Mouse (Mus musculus): ENCODE data around the gene Commd3. TPM values are rescaled to one million over a fixed set of nuclear protein-coding genes. Genes with fewer than 3 reads are reported as not detected.
A peak's percentile ranks its signal among the peaks of the same experiment; 100 is the strongest.

The Commd3 gene
- polyA plus RNA-seq, 2 experiments = 36.2 to 101 TPM

GRCm38 (mm10) chr2:18677631-18678471, 5.7 kb downstream of the Commd3 start:
- Histone ChIP-seq H3K36me3 (replicated peaks; ENCODE audit: control insufficient read depth, insufficient read depth, low read depth) (no peaks in the 10 kb centered on the region), H3K4me2 (ENCODE audit: low read depth) (peak overlapping the region; percentile 84), H3K27me3 (ENCODE audit: control insufficient read depth, insufficient read depth, low read length) (peaks cover 58% of the 10 kb centered on the region), H3K27ac (no peak overlapping the region), H3K4me3 (ENCODE audit: insufficient read depth in 1 of 2, low read depth in 2 of 2, low read length in 2 of 2) (peak overlapping the region; percentile 59 to 79), H3K4me1 (replicated peaks; ENCODE audit: control insufficient read depth in 2 of 2, insufficient read depth in 2 of 2, low read length in 1 of 2) (peaks cover 3 to 6% of the 10 kb centered on the region in 2 experiments; a peak in 2 of 4 replicates), H3K9ac (replicated peaks) (peak overlapping the region; percentile 68), H3K9me3 (ENCODE audit: control insufficient read depth, low read length) (no peaks in the 10 kb centered on the region)
- ATAC-seq (ENCODE audit: insufficient read depth) (no peak), DNase-seq (ENCODE audit: low read depth in 3 of 3, low spot score in 3 of 3) (no peak)
- TF ChIP-seq EP300 (IDR thresholded peaks at IDR 0.05; ENCODE audit: low read depth) = no peak
- TF ChIP-seq CTCF (IDR thresholded peaks at IDR 0.05; ENCODE audit: low read depth) = no peak
- WGBS (ENCODE audit: insufficient replicate concordance) = under 1% methylated on average over 51 of the region's 55 CpGs

DNA sequence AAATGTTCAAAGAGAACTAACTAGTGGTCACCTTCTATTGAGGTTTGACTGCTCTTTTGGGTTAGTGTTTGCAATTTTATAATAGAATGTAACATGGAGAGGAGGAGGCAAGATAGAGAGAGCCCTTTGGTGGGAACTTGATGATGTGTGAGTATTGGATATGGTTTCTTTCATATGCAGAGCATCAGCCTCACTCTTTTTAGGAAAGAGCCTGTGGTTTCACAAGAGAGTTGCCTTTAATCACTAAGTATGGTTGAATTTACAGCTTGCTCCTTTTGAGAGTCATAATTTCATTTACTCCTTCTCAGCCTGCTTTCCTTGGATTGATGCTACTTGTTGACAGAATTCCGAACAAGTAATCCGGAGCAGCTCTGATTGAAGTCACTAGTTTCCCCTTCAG, 7.5 kb downstream of the Commd3 start:
- Histone ChIP-seq H3K4me3 (ENCODE audit: insufficient read depth in 1 of 2, low read depth in 2 of 2, low read length in 2 of 2) (no peak overlapping the region), H3K36me3 (replicated peaks; ENCODE audit: control insufficient read depth, insufficient read depth, low read depth) (no peaks in the 10 kb centered on the region), H3K27ac (no peak overlapping the region), H3K27me3 (ENCODE audit: control insufficient read depth, insufficient read depth, low read length) (peaks cover 58% of the 10 kb centered on the region), H3K4me2 (ENCODE audit: low read depth) (no peak overlapping the region), H3K9ac (replicated peaks) (no peak overlapping the region), H3K9me3 (ENCODE audit: control insufficient read depth, low read length) (no peaks in the 10 kb centered on the region), H3K4me1 (replicated peaks; ENCODE audit: control insufficient read depth in 2 of 2, insufficient read depth in 2 of 2, low read length in 1 of 2) (peaks cover 0 to 3% of the 10 kb centered on the region in 2 experiments; a peak in 1 of 4 replicates)
- WGBS (ENCODE audit: insufficient replicate concordance) = 47% methylated on average over 2 of the region's 2 CpGs
- TF ChIP-seq CTCF (IDR thresholded peaks at IDR 0.05; ENCODE audit: low read depth) (no peak), EP300 (IDR thresholded peaks at IDR 0.05; ENCODE audit: low read depth) (no peak)
- no peak for ATAC-seq (ENCODE audit: insufficient read depth)
- DNase-seq (ENCODE audit: low read depth in 3 of 3, low spot score in 3 of 3) = no peak

- Histone ChIP-seq H3K4me2 (ENCODE audit: low read depth) (peak overlapping the region; percentile 56), H3K4me1 (replicated peaks; ENCODE audit: control insufficient read depth in 2 of 2, insufficient read depth in 2 of 2, low read length in 1 of 2) (peaks cover 0 to 3% of the 10 kb centered on the region in 2 experiments; a peak in 1 of 4 replicates), H3K27me3 (ENCODE audit: control insufficient read depth, insufficient read depth, low read length) (peaks cover 57% of the 10 kb centered on the region), H3K9me3 (ENCODE audit: control insufficient read depth, low read length) (no peaks in the 10 kb centered on the region), H3K4me3 (ENCODE audit: insufficient read depth in 1 of 2, low read depth in 2 of 2, low read length in 2 of 2) (peak overlapping the region in 1 of 2 experiments; percentile 35; a peak in 2 of 4 replicates), H3K27ac (no peak overlapping the region), H3K9ac (replicated peaks) (no peak overlapping the region), H3K36me3 (replicated peaks; ENCODE audit: control insufficient read depth, insufficient read depth, low read depth) (no peaks in the 10 kb centered on the region)
- no peak for ATAC-seq (ENCODE audit: insufficient read depth)
- TF ChIP-seq CTCF (IDR thresholded peaks at IDR 0.05; ENCODE audit: low read depth) = no peak
- TF ChIP-seq EP300 (IDR thresholded peaks at IDR 0.05; ENCODE audit: low read depth) = no peak
- DNase-seq (ENCODE audit: low read depth in 3 of 3, low spot score in 3 of 3) = no peak
- WGBS (ENCODE audit: insufficient replicate concordance) = 2% methylated on average over 4 of the region's 4 CpGs
These were observed 8.3 kb downstream of the Commd3 start for GRCm38 (mm10) chr2:18680501-18680900.

DNA sequence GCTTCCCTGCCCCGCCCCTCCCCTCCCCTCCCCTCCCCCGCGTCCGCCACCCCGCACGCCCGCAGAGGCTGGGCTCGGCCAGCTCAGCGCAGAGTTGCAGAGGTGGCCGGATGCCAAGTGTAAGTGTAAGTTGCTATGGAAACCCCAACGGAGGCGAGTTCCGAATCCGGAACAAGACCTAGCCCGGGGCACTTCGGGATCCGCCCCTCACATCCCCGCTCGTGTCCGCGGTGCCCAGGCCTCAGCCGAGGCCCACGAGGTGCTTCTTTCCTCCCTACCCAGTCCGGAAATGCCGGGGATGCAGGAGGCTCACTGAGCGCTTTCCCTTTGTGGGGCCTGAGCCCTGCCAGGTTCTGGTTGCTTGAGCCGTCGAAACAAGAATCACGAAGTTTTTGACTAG, 8.8 kb downstream of the Commd3 start:
- WGBS (ENCODE audit: insufficient replicate concordance) = 6% methylated on average over 19 of the region's 29 CpGs
- Histone ChIP-seq H3K27me3 (ENCODE audit: control insufficient read depth, insufficient read depth, low read length) (peaks cover 53% of the 10 kb centered on the region), H3K9ac (replicated peaks) (no peak overlapping the region), H3K27ac (no peak overlapping the region), H3K4me2 (ENCODE audit: low read depth) (peak overlapping the region; percentile 56), H3K9me3 (ENCODE audit: control insufficient read depth, low read length) (no peaks in the 10 kb centered on the region), H3K4me3 (ENCODE audit: insufficient read depth in 1 of 2, low read depth in 2 of 2, low read length in 2 of 2) (peak overlapping the region; percentile 5 to 35), H3K4me1 (replicated peaks; ENCODE audit: control insufficient read depth in 2 of 2, insufficient read depth in 2 of 2, low read length in 1 of 2) (no peaks in the 10 kb centered on the region), H3K36me3 (replicated peaks; ENCODE audit: control insufficient read depth, insufficient read depth, low read depth) (no peaks in the 10 kb centered on the region)
- ATAC-seq (ENCODE audit: insufficient read depth) (no peak), DNase-seq (ENCODE audit: low read depth in 3 of 3, low spot score in 3 of 3) (no peak)
- TF ChIP-seq CTCF (IDR thresholded peaks at IDR 0.05; ENCODE audit: low read depth) (no peak), EP300 (IDR thresholded peaks at IDR 0.05; ENCODE audit: low read depth) (no peak)

DNA sequence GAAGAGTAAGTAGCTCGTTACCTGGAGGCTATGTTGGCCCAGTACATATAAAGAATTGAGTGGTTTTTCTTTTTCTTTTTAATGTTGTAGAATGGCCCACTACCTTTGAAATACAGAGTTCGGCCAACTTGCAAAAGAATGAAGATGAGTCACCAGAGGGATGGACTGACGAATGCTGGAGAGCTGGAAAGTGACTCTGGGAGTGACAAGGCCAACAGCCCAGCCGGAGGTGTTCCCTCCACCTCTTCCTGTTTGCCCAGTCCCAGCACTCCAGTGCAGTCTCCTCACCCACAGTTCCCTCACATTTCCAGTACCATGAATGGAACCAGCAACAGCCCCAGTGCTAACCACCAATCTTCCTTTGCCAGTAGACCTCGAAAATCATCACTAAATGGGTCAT, 11.9 kb downstream of the Commd3 start:
- H3K27me3 ChIP-seq (ENCODE audit: control insufficient read depth, insufficient read depth, low read length) = peaks cover 52% of the 10 kb centered on the region
- WGBS (ENCODE audit: insufficient replicate concordance) = 64% methylated on average over 5 of the region's 5 CpGs
- DNase-seq (ENCODE audit: low read depth in 3 of 3, low spot score in 3 of 3) = no peak

More for the DNA sequence above, 11.9 kb downstream of the Commd3 start:
- Histone ChIP-seq H3K27ac (no peak overlapping the region), H3K4me2 (ENCODE audit: low read depth) (no peak overlapping the region), H3K9ac (replicated peaks) (no peak overlapping the region), H3K36me3 (replicated peaks; ENCODE audit: control insufficient read depth, insufficient read depth, low read depth) (no peaks in the 10 kb centered on the region), H3K4me1 (replicated peaks; ENCODE audit: control insufficient read depth in 2 of 2, insufficient read depth in 2 of 2, low read length in 1 of 2) (peaks cover 0 to 3% of the 10 kb centered on the region in 2 experiments; a peak in 1 of 4 replicates), H3K4me3 (ENCODE audit: insufficient read depth in 1 of 2, low read depth in 2 of 2, low read length in 2 of 2) (no peak overlapping the region), H3K9me3 (ENCODE audit: control insufficient read depth, low read length) (no peaks in the 10 kb centered on the region)
- TF ChIP-seq EP300 (IDR thresholded peaks at IDR 0.05; ENCODE audit: low read depth) (no peak), CTCF (IDR thresholded peaks at IDR 0.05; ENCODE audit: low read depth) (no peak)
- no peak for ATAC-seq (ENCODE audit: insufficient read depth)
